Mouse (Mus musculus): ENCODE data around the gene Ehbp1l1. TPM values are rescaled to one million over a fixed set of nuclear protein-coding genes. Genes with fewer than 3 reads are reported as not detected.

Gene Ehbp1l1
- polyA plus RNA-seq, 1 experiment from 2014 or later = 110 TPM

GRCm38 (mm10) chr19:5704163-5704800 is 21.8 kb downstream of the Ehbp1l1 start, which contains the start of gene Kcnk7:
TSS of gene Kcnk7 (plus strand) at chr19:5704367.
- no peaks in the 10 kb centered on the region for H3K27me3 ChIP-seq
- H3K9ac ChIP-seq = peak within 1 kb of the TSS; percentile 49
- H3K36me3 ChIP-seq (replicated peaks) = peaks cover 84% of the 10 kb centered on the region
- peak within 1 kb of the TSS; percentile 57 for H3K4me2 ChIP-seq
- peak within 1 kb of the TSS; percentile 86 for H3K27ac ChIP-seq (replicated peaks)
- ATAC-seq (ENCODE audit: insufficient read depth) = peak; percentile 71
- H3K9me3 ChIP-seq (replicated peaks) = no peaks in the 10 kb centered on the region
- peaks cover 41% of the 10 kb centered on the region for H3K4me1 ChIP-seq (replicated peaks)
- H3K4me3 ChIP-seq (replicated peaks) = peak within 1 kb of the TSS; percentile 12; the same call in 1 of the 2 replicates
- WGBS (ENCODE audit: insufficient replicate concordance) = 54% methylated on average over 17 of the region's 17 CpGs

- ATAC-seq (ENCODE audit: insufficient read depth) = no peak
- no peaks in the 10 kb centered on the region for H3K27me3 ChIP-seq
- H3K27ac ChIP-seq (replicated peaks) = no peak overlapping the region
- H3K4me1 ChIP-seq (replicated peaks) = peaks cover 28% of the 10 kb centered on the region
- no peak overlapping the region for H3K4me2 ChIP-seq
- peaks cover 98% of the 10 kb centered on the region for H3K36me3 ChIP-seq (replicated peaks)
- 86% methylated on average over 41 of the region's 41 CpGs for WGBS (ENCODE audit: insufficient replicate concordance)
- H3K9me3 ChIP-seq (replicated peaks) = no peaks in the 10 kb centered on the region
- no peak overlapping the region for H3K4me3 ChIP-seq (replicated peaks)
- no peak overlapping the region for H3K9ac ChIP-seq
Observed at GRCm38 (mm10) chr19:5695849-5696462, 30.2 kb downstream of the Ehbp1l1 start.

GRCm38 (mm10) chr19:5693801-5694200 is 32.3 kb downstream of the Ehbp1l1 start:
- Histone ChIP-seq H3K4me1 (replicated peaks) (peaks cover 49% of the 10 kb centered on the region), H3K9ac (no peak overlapping the region)

GRCm38 (mm10) chr19:5692913-5693396 is 33.2 kb downstream of the Ehbp1l1 start:
- Histone ChIP-seq H3K4me3 (replicated peaks) (peak overlapping the region; percentile 84), H3K36me3 (replicated peaks) (peaks cover 73% of the 10 kb centered on the region), H3K4me2 (peak overlapping the region; percentile 99), H3K27ac (replicated peaks) (peak overlapping the region; percentile 95), H3K9ac (peak overlapping the region; percentile 90; the same call in 1 of the 2 replicates), H3K4me1 (replicated peaks) (peaks cover 52% of the 10 kb centered on the region), H3K27me3 (no peaks in the 10 kb centered on the region), H3K9me3 (replicated peaks) (no peaks in the 10 kb centered on the region)
- no peak for ATAC-seq (ENCODE audit: insufficient read depth)
- WGBS (ENCODE audit: insufficient replicate concordance) = 58% methylated on average over 10 of the region's 10 CpGs

More at GRCm38 (mm10) chr19:5693801-5694200, 32.3 kb downstream of the Ehbp1l1 start:
- Histone ChIP-seq H3K27ac (replicated peaks) (no peak overlapping the region), H3K9me3 (replicated peaks) (no peaks in the 10 kb centered on the region), H3K36me3 (replicated peaks) (peaks cover 81% of the 10 kb centered on the region), H3K4me2 (peak overlapping the region; percentile 99; the same call in 1 of the 2 replicates), H3K4me3 (replicated peaks) (no peak overlapping the region), H3K27me3 (no peaks in the 10 kb centered on the region)
- WGBS (ENCODE audit: insufficient replicate concordance) = 78% methylated on average over 6 of the region's 6 CpGs
- no peak for ATAC-seq (ENCODE audit: insufficient read depth)

- peak overlapping the region; percentile 84 for H3K4me3 ChIP-seq (replicated peaks)
- H3K27ac ChIP-seq (replicated peaks) = peak overlapping the region; percentile 95
- H3K36me3 ChIP-seq (replicated peaks) = peaks cover 67% of the 10 kb centered on the region
- peak overlapping the region; percentile 90; the same call in 1 of the 2 replicates for H3K9ac ChIP-seq
- H3K4me2 ChIP-seq = peak overlapping the region; percentile 99
- no peaks in the 10 kb centered on the region for H3K9me3 ChIP-seq (replicated peaks)
- no peaks in the 10 kb centered on the region for H3K27me3 ChIP-seq
- 38% methylated on average over 10 of the region's 10 CpGs for WGBS (ENCODE audit: insufficient replicate concordance)
- peaks cover 58% of the 10 kb centered on the region for H3K4me1 ChIP-seq (replicated peaks)
- no peak for ATAC-seq (ENCODE audit: insufficient read depth)
Observed at GRCm38 (mm10) chr19:5692086-5692912, 33.8 kb downstream of the Ehbp1l1 start.

GRCm38 (mm10) chr19:5691601-5692000 is 34.5 kb downstream of the Ehbp1l1 start:
- Histone ChIP-seq H3K9ac (peak overlapping the region; percentile 90; the same call in 1 of the 2 replicates), H3K4me1 (replicated peaks) (peaks cover 65% of the 10 kb centered on the region), H3K27ac (replicated peaks) (peak overlapping the region; percentile 95), H3K4me2 (peak overlapping the region; percentile 99), H3K36me3 (replicated peaks) (peaks cover 62% of the 10 kb centered on the region), H3K27me3 (no peaks in the 10 kb centered on the region), H3K9me3 (replicated peaks) (no peaks in the 10 kb centered on the region), H3K4me3 (replicated peaks) (peak overlapping the region; percentile 84)
- 49% methylated on average over 5 of the region's 5 CpGs for WGBS (ENCODE audit: insufficient replicate concordance)
- no peak for ATAC-seq (ENCODE audit: insufficient read depth)

- Histone ChIP-seq H3K36me3 (replicated peaks) (peaks cover 61% of the 10 kb centered on the region), H3K27ac (replicated peaks) (peak overlapping the region; percentile 95), H3K27me3 (no peaks in the 10 kb centered on the region), H3K4me1 (replicated peaks) (peaks cover 78% of the 10 kb centered on the region), H3K9ac (peak overlapping the region; percentile 90), H3K4me3 (replicated peaks) (peak overlapping the region; percentile 84), H3K4me2 (peak overlapping the region; percentile 99), H3K9me3 (replicated peaks) (no peaks in the 10 kb centered on the region)
- WGBS (ENCODE audit: insufficient replicate concordance) = 41% methylated on average over 15 of the region's 15 CpGs
- no peak for ATAC-seq (ENCODE audit: insufficient read depth)
Observed at GRCm38 (mm10) chr19:5690343-5690735, 35.8 kb downstream of the Ehbp1l1 start.

GRCm38 (mm10) chr19:5689565-5690342 is 36.4 kb downstream of the Ehbp1l1 start:
- H3K36me3 ChIP-seq (replicated peaks) = peaks cover 61% of the 10 kb centered on the region
- peaks cover 84% of the 10 kb centered on the region for H3K4me1 ChIP-seq (replicated peaks)
- H3K9ac ChIP-seq = peak overlapping the region; percentile 90
- peak overlapping the region; percentile 95 for H3K27ac ChIP-seq (replicated peaks)
- H3K4me2 ChIP-seq = peak overlapping the region; percentile 99
- no peaks in the 10 kb centered on the region for H3K27me3 ChIP-seq
- H3K4me3 ChIP-seq (replicated peaks) = peak overlapping the region; percentile 84
- H3K9me3 ChIP-seq (replicated peaks) = no peaks in the 10 kb centered on the region
- WGBS (ENCODE audit: insufficient replicate concordance) = 4% methylated on average over 42 of the region's 42 CpGs
- ATAC-seq (ENCODE audit: insufficient read depth) = peak; percentile 69

- Histone ChIP-seq H3K4me2 (peak overlapping the region; percentile 99), H3K4me1 (replicated peaks) (peaks cover 86% of the 10 kb centered on the region), H3K27ac (replicated peaks) (peak overlapping the region; percentile 95), H3K27me3 (no peaks in the 10 kb centered on the region), H3K4me3 (replicated peaks) (peak overlapping the region; percentile 84), H3K9me3 (replicated peaks) (no peaks in the 10 kb centered on the region), H3K36me3 (replicated peaks) (peaks cover 62% of the 10 kb centered on the region), H3K9ac (peak overlapping the region; percentile 90)
- no peak for ATAC-seq (ENCODE audit: insufficient read depth)
- under 1% methylated on average over 7 of the region's 7 CpGs for WGBS (ENCODE audit: insufficient replicate concordance)
Observed at GRCm38 (mm10) chr19:5689088-5689428, 37.1 kb downstream of the Ehbp1l1 start.

Data from liver, embryonic 15.5 days (tissue).